Mouse (Mus musculus): ENCODE measurements around the gene Mcl1. TPM values are rescaled to one million over a fixed set of nuclear protein-coding genes. Genes with fewer than 3 reads are reported as not detected.
"Not testable (repeated sequence)": the region's sequence is repeated elsewhere in the genome, so short reads cannot be mapped to it uniquely, and the experiment has no call there.

The Mcl1 gene
- total RNA-seq, 2 experiments from 2014 or later = 49.6 to 55.2 TPM

- Histone ChIP-seq H3K27ac (peak overlapping the region; percentile 73; the same call in 1 of the 2 replicates), H3K4me3 (peak overlapping the region; percentile 55)
- DNase-seq (ENCODE audit: low spot score in 2 of 2) = no peak
- TF ChIP-seq CTCF (conservative IDR thresholded peaks at IDR 0.05) = no peak
These were observed 28.6 kb downstream of the Mcl1 start for GRCm38 (mm10) chr3:95687168-95687523.

DNA sequence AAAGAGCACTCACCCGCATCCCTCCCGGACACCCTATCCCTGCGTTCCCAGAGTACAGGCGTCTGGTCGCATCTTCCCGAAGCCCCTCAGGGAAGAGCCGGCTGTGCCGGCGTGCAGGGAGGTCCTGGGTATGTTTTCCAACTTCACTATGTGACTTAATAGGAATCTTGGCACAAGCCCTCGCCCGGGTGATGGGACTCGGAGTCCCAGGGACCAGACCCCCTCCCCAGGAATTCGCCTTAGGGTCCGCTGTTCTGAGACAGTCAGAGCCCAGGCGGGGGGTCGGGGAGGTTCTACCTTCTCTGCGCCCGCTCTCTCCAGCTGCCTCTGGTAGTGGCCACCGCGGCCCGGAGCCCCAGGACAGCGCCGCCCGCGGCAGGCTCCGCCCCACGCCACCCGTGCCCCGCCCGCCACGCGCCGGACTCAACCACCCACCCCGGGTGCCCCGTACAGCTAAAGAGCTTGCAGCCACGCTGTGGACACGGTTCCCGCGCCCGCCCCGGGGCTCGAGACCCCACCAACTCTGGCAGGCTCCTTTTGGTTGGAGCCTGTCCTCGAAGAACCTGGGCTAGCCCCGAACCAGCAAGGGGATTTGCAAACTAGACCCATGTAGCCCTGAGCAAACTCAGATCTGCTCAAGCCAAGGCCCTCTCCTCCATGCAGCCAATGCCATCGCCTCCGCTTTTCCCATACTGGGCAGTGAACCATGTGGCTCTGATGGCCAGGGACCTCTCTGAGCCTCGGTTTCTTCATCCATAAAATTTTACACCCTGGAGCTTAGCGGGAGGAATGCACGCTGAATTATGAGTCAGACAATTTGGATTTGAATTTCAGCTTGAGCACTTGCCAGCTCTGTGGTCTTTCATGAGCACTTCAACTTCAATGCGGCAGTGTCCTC, 29.2 kb downstream of the Mcl1 start, which contains the start of gene Adamtsl4:
Gene Adamtsl4 (minus strand): TSS at position 394 of the 898 bp plus-strand sequence.
- Histone ChIP-seq H3K4me3 (peak within 1 kb of the TSS; percentile 55), H3K27ac (peak within 1 kb of the TSS; percentile 73)
- peak in 1 of 2 experiments; percentile 38 for DNase-seq (ENCODE audit: low spot score in 2 of 2)
- no peak; the same call in 1 of the 2 replicates for TF ChIP-seq CTCF (conservative IDR thresholded peaks at IDR 0.05)

- no peak overlapping the region for H3K27ac ChIP-seq
- TF ChIP-seq CTCF (conservative IDR thresholded peaks at IDR 0.05) = no peak
- no peak for DNase-seq (ENCODE audit: low spot score in 2 of 2)
- no peak overlapping the region for H3K4me3 ChIP-seq
These were observed 30.8 kb downstream of the Mcl1 start for GRCm38 (mm10) chr3:95689171-95689915.

- DNase-seq (ENCODE audit: low spot score in 2 of 2) = no peak
- no peak for TF ChIP-seq CTCF (conservative IDR thresholded peaks at IDR 0.05)
- no peak overlapping the region for H3K27ac ChIP-seq
- H3K4me3 ChIP-seq = no peak overlapping the region
These were observed 31.4 kb downstream of the Mcl1 start for GRCm38 (mm10) chr3:95689940-95690339.

DNA sequence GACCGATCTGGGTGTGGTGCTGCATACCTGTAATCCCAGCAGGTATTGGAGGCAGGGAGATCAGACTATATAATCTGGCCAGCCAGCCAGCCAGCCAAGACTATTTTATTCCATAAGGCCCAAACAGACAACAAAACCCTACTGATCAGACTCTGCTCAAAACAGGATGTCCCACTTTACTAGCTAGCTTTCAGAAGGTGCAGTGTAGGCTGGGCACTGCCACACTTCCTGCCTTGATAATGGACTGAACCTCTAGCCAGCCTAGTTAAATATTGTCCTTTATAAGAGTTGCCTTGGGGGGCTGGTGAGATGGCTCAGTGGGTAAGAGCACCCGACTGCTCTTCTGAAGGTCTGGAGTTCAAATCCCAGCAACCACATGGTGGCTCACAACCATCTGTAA, 32.0 kb downstream of the Mcl1 start:
- H3K4me3 ChIP-seq; DNase-seq (ENCODE audit: low spot score in 2 of 2); H3K27ac ChIP-seq: not testable (repeated sequence)

GRCm38 (mm10) chr3:95692677-95693076, 34.1 kb downstream of the Mcl1 start:
- Histone ChIP-seq H3K4me3 (no peak overlapping the region), H3K27ac (no peak overlapping the region)
- DNase-seq (ENCODE audit: low spot score in 2 of 2) = no peak
- TF ChIP-seq CTCF (conservative IDR thresholded peaks at IDR 0.05) = no peak

GRCm38 (mm10) chr3:95693821-95694807, 35.5 kb downstream of the Mcl1 start:
- Histone ChIP-seq H3K4me3 (no peak overlapping the region), H3K27ac (no peak overlapping the region)
- DNase-seq (ENCODE audit: low spot score in 2 of 2) = no peak
- TF ChIP-seq CTCF (conservative IDR thresholded peaks at IDR 0.05) = no peak

DNA sequence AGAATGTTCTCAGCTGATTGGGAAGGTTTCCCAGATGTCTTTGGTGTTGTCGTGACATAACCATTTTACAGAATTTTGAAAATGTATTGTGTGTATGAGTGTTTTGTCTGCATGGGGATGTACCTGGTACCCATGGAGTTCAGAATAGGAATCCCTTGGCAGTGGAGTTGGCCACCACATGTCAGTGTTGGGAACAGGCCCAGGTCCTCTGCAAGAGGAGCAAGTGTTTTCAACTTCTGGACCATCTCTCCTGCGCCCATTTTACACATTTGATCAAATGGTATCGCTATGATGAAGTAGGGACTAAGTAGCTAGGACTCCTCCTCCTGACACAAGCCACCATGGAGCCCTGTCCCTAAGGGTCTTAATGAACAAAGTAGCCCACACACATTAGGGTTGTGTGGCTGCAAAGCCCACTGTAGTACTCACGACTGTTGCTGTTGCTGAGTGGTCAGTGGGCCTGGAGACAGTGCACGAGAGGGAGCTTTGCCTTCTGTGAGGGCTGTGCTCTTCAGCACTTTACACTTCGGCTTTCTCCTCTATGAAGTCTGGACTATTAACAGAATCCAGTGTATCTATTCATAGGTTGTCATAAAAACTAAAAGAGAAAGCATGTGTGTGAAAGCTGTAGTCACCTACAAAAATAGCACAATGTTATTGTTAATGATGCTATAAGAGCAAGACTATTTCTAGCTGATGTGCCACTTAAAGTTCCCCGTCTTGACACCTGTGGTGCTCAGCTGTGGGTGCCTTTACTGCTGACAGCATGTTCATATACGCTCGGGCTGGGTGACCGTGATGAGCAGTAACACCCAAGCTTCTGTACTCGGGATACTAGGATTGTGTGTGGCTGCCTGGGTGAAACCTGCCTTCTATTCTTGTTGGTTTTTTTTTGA, 36.5 kb downstream of the Mcl1 start:
- no peak overlapping the region for H3K4me3 ChIP-seq
- TF ChIP-seq CTCF (conservative IDR thresholded peaks at IDR 0.05) = no peak
- H3K27ac ChIP-seq = no peak overlapping the region
- DNase-seq (ENCODE audit: low spot score in 2 of 2) = no peak

- no peak for TF ChIP-seq CTCF (conservative IDR thresholded peaks at IDR 0.05)
- no peak for DNase-seq (ENCODE audit: low spot score in 2 of 2)
- Histone ChIP-seq H3K4me3 (no peak overlapping the region), H3K27ac (peak overlapping the region; percentile 28; the same call in 1 of the 2 replicates)
These were observed 37.2 kb downstream of the Mcl1 start for GRCm38 (mm10) chr3:95695796-95696195.

DNA sequence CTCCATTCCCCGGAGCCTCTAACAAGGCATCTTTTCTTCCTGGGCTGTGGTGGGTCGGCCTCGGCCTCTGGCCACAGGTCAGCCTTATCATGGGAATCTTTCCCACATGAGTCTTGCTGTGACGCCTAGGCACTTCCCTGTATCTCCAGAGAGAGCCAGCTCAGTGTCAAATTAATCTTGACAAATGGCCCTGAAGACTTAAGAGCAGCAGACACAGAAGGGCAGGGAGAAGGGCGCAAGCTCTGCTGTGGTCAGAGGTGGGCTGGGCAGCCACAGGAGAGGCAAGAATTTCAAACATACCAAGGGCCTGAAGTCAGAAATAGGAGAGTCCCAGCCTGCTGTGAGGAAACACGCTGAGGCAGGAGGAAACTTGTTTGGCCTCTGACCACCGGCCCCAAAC, 37.8 kb downstream of the Mcl1 start:
- DNase-seq (ENCODE audit: low spot score in 2 of 2) = no peak
- H3K4me3 ChIP-seq = no peak overlapping the region
- TF ChIP-seq CTCF (conservative IDR thresholded peaks at IDR 0.05) = no peak
- H3K27ac ChIP-seq = peak overlapping the region; percentile 28; the same call in 1 of the 2 replicates

- DNase-seq (ENCODE audit: low spot score in 2 of 2) = no peak
- H3K27ac ChIP-seq = no peak overlapping the region
- H3K4me3 ChIP-seq = no peak overlapping the region
- TF ChIP-seq CTCF (conservative IDR thresholded peaks at IDR 0.05) = no peak
These were observed 39.7 kb downstream of the Mcl1 start for GRCm38 (mm10) chr3:95698286-95698685.
